Mouse (Mus musculus) olfactory bulb, adult 2 months (tissue): ENCODE measurements at regions not wholly inside any gene's neighbourhood (a gene's known extent, or its start where the extent isn't known, plus 50 kb on each side); places are given as distances from the start of the nearest gene placed in this dataset.

Experiments used
- CTCF ChIP-seq: fragments of 200-500 bp; IDR thresholded peaks from 2 replicates; pipeline ENCODE4 v1.5.1; 2012; ENCODE audit warnings: low read depth, mild to moderate bottlenecking, low read length, moderate library complexity; ENCODE audit not compliant: insufficient read depth
- POLR2A ChIP-seq: fragments of 200-500 bp; IDR thresholded peaks from 2 replicates; pipeline ENCODE4 v1.6.1; 2012; ENCODE audit warnings: mild to moderate bottlenecking, low read depth, low read length, moderate library complexity; ENCODE audit not compliant: insufficient read depth

GRCm38 (mm10) chr13:72769007-72769595, 140.5 kb downstream of the Irx2 start:
- TF ChIP-seq CTCF (peak; percentile 44; the same call in 1 of the 2 replicates), POLR2A (no peak)
